Mouse (Mus musculus): ENCODE results near the gene Mog.
"Not testable (repeated sequence)": the region's sequence is repeated elsewhere in the genome, so short reads cannot be mapped to it uniquely, and the experiment has no call there.

The Mog gene

GRCm38 (mm10) chr17:36995448-36995847 is 27.8 kb downstream of the Mog start:
- DNase-seq (ENCODE audit: extremely low read depth, low read depth, low spot score) = no peak

- no peak for DNase-seq (ENCODE audit: extremely low read depth, low read depth, low spot score)
Observed at GRCm38 (mm10) chr17:36994528-36994927, 28.7 kb downstream of the Mog start.

GRCm38 (mm10) chr17:36993770-36994325 is 29.4 kb downstream of the Mog start:
- no peak for DNase-seq (ENCODE audit: extremely low read depth, low read depth, low spot score)

GRCm38 (mm10) chr17:36992336-36993104 is 30.7 kb downstream of the Mog start:
- DNase-seq (ENCODE audit: extremely low read depth, low read depth, low spot score) = no peak

- DNase-seq (ENCODE audit: extremely low read depth, low read depth, low spot score) = not testable (repeated sequence)
Observed at GRCm38 (mm10) chr17:36990630-36991029, 32.6 kb downstream of the Mog start.

- no peak for DNase-seq (ENCODE audit: extremely low read depth, low read depth, low spot score)
Observed at GRCm38 (mm10) chr17:36989437-36989836, 33.8 kb downstream of the Mog start, which contains the start of gene H2-M5. TSS of gene H2-M5 (minus strand) at chr17:36989537.

GRCm38 (mm10) chr17:36988475-36988874 is 34.7 kb downstream of the Mog start:
- no peak for DNase-seq (ENCODE audit: extremely low read depth, low read depth, low spot score)

- no peak for DNase-seq (ENCODE audit: extremely low read depth, low read depth, low spot score)
Observed at GRCm38 (mm10) chr17:36982253-36983155, 40.7 kb downstream of the Mog start.

- DNase-seq (ENCODE audit: extremely low read depth, low read depth, low spot score) = no peak
Observed at GRCm38 (mm10) chr17:36981845-36982244, 41.4 kb downstream of the Mog start.

- no peak for DNase-seq (ENCODE audit: extremely low read depth, low read depth, low spot score)
Observed at GRCm38 (mm10) chr17:36981221-36981813, 41.9 kb downstream of the Mog start, which contains the start of gene 2410137M14Rik. TSS of gene 2410137M14Rik (minus strand) at chr17:36981237.

- DNase-seq (ENCODE audit: extremely low read depth, low read depth, low spot score) = no peak
Observed at GRCm38 (mm10) chr17:36973271-36973787, 49.9 kb downstream of the Mog start.

- no peak for DNase-seq (ENCODE audit: extremely low read depth, low read depth, low spot score)
Observed at GRCm38 (mm10) chr17:36972791-36973190, 50.4 kb downstream of the Mog start.

GRCm38 (mm10) chr17:36971172-36971850 is 51.9 kb downstream of the Mog start:
- no peak for DNase-seq (ENCODE audit: extremely low read depth, low read depth, low spot score)

- DNase-seq (ENCODE audit: extremely low read depth, low read depth, low spot score) = no peak
Observed at GRCm38 (mm10) chr17:36970316-36970890, 52.8 kb downstream of the Mog start.

- DNase-seq (ENCODE audit: extremely low read depth, low read depth, low spot score) = no peak
Observed at GRCm38 (mm10) chr17:36966875-36967274, 56.3 kb downstream of the Mog start.

GRCm38 (mm10) chr17:36961125-36961524 is 62.1 kb downstream of the Mog start:
- DNase-seq (ENCODE audit: extremely low read depth, low read depth, low spot score) = no peak
